Mouse (Mus musculus) midbrain, postnatal 0 days (tissue): ENCODE results near the gene Olfr222. TPM values are rescaled to one million over a fixed set of nuclear protein-coding genes. Genes with fewer than 3 reads are reported as not detected.

Experiments used
- ATAC-seq: fragments of 200-750 bp; cut with Nextera tagmentation; 2 replicates; pipeline ENCODE4 v1.8.0; 2017; ENCODE audit warnings: moderate number of reproducible peaks, mild to moderate bottlenecking, moderate TSS enrichment, moderate library complexity; ENCODE audit not compliant: low FRiP score
- DNase-seq: peaks from one replicate; pipeline ENCODE4 v3.0.0-alpha.2; 2015; ENCODE audit warnings: low spot score
- H3K27ac ChIP-seq: fragments of 300-500 bp; sonication (generic); 2 replicates; pipeline ENCODE4 v1.5.1; 2014; ENCODE audit warnings: low read depth, mild to moderate bottlenecking, low read length, mixed read lengths
- H3K27me3 ChIP-seq: fragments of 300-500 bp; sonication (generic); 2 replicates; pipeline ENCODE4 v1.6.1; 2014; ENCODE audit warnings: low read length, control low read depth, mixed read lengths; ENCODE audit not compliant: insufficient read depth
- H3K36me3 ChIP-seq: fragments of 300-500 bp; sonication (generic); 2 replicates; pipeline ENCODE4 v1.6.1; 2014; ENCODE audit warnings: low read length, control low read depth, mixed read lengths; ENCODE audit not compliant: insufficient read depth
- H3K4me1 ChIP-seq: fragments of 300-500 bp; sonication (generic); 2 replicates; pipeline ENCODE4 v1.6.1; 2014; ENCODE audit warnings: mild to moderate bottlenecking, control low read depth, antibody characterized with exemption, low read length, mixed read lengths; ENCODE audit not compliant: insufficient read depth
- H3K4me2 ChIP-seq: fragments of 300-500 bp; sonication (generic); 2 replicates; pipeline ENCODE4 v1.6.1; 2014; ENCODE audit warnings: low read depth, mild to moderate bottlenecking, low read length, mixed read lengths; ENCODE audit not compliant: poor library complexity, severe bottlenecking
- H3K4me3 ChIP-seq: fragments of 300-500 bp; sonication (generic); 2 replicates; pipeline ENCODE4 v1.5.1; 2014; ENCODE audit warnings: low read depth, mild to moderate bottlenecking, low read length, moderate library complexity
- H3K9ac ChIP-seq: fragments of 300-500 bp; sonication (generic); replicated peaks from 2 replicates; pipeline ENCODE4 v1.6.1; 2014; ENCODE audit warnings: mild to moderate bottlenecking, low read length, moderate library complexity, mixed read lengths; ENCODE audit not compliant: poor library complexity, severe bottlenecking
- H3K9me3 ChIP-seq: fragments of 300-500 bp; sonication (generic); 2 replicates; pipeline ENCODE4 v1.6.1; 2016; ENCODE audit warnings: low read length, control low read depth
- CTCF ChIP-seq: IDR thresholded peaks from 2 replicates; pipeline ENCODE4 v1.5.1; 2016; ENCODE audit warnings: antibody characterized with exemption, mild to moderate bottlenecking
- WGBS: fragments of 180-500 bp; shearing (Covaris S2); extraction: QIAGEN DNeasy Blood & Tissue Kit; methylation state at CpG from one replicate; pipeline ENCODE4 v1.1.7; 2014; 5-methylcytosine and 5-hydroxymethylcytosine counted together
- polyA plus RNA-seq: library from polyadenylated mRNA; unstranded; fragments of >200 nt; fragmentation: Nextera tagmentation; extraction: Ambion mirVana; gene quantifications from 2 replicates; pipeline ENCODE4 v1.2.1, GENCODE M21; 2015
- total RNA-seq: library from RNA; depleted of rRNA; stranded (reverse); fragments of >200 nt; gene quantifications from 2 replicates; pipeline ENCODE4 v1.2.3, GENCODE M21; 2014

The Olfr222 gene
- total and polyA plus RNA-seq, 2 experiments from 2014 or later, result not detected

GRCm38 (mm10) chr11:59560906-59561305 lies 15.1 kb downstream of the Olfr222 start:
- DNase-seq (no peak), ATAC-seq (no peak)
- no peaks in the 10 kb centered on the region for H3K9me3 ChIP-seq
- H3K4me1 ChIP-seq, result no peaks in the 10 kb centered on the region
- no peak overlapping the region for H3K9ac ChIP-seq
- TF ChIP-seq CTCF, result no peak
- H3K27ac ChIP-seq, result no peak overlapping the region
- H3K27me3 ChIP-seq, result no peaks in the 10 kb centered on the region
- H3K4me3 ChIP-seq, result no peak overlapping the region
- WGBS, result 71% methylated on average over 3 of the region's 3 CpGs
- no peak overlapping the region for H3K4me2 ChIP-seq
- no peaks in the 10 kb centered on the region for H3K36me3 ChIP-seq

DNA sequence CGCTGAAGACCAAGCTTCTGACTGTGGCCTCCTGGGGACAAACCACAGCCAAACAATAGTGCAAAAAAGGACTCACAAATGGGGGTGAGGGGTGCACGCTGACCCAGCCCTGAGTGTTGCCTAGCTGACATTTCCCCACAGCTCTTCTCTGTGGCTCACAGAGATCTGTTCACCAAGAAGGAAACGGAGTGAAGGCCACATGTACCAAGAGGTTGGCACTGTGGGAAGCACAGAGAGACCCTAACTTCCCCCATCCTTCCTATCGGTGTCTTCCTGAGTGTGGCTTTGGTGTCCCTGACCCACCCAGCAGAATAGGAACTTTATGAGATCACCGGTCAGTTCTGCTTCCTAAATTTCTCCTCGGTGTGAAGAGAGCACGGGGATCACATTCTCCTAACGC lies 21.5 kb downstream of the Olfr222 start:
- H3K27me3 ChIP-seq, result no peaks in the 10 kb centered on the region
- no peak overlapping the region for H3K4me2 ChIP-seq
- ATAC-seq, result no peak
- 78% methylated on average over 8 of the region's 8 CpGs for WGBS
- H3K9ac ChIP-seq, result no peak overlapping the region
- TF ChIP-seq CTCF, result no peak
- no peak overlapping the region for H3K4me3 ChIP-seq
- no peaks in the 10 kb centered on the region for H3K4me1 ChIP-seq
- DNase-seq, result no peak
- no peaks in the 10 kb centered on the region for H3K9me3 ChIP-seq
- H3K27ac ChIP-seq, result no peak overlapping the region
- H3K36me3 ChIP-seq, result no peaks in the 10 kb centered on the region

DNA sequence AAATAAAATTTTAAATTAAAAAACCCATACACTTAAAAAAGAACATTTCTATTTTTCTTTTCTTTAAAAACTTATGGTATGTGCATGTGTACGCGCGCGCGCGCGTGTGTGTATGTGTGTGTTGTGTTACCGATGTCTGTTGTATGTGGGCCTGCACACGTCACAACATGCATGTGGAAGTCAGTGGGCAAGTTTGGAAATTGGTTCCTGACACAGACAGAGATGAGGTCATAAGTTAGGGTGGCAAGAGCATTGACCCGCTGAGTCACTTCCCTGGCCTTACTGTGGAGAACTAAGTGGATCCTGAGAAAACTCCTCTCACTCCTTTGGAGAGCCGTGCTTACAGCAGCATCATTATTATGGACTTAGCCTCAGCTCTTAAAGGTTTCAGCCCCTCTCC lies 21.9 kb downstream of the Olfr222 start:
- Histone ChIP-seq H3K4me1 (no peaks in the 10 kb centered on the region), H3K9me3 (no peaks in the 10 kb centered on the region), H3K27me3 (no peaks in the 10 kb centered on the region), H3K4me2 (no peak overlapping the region), H3K4me3 (no peak overlapping the region), H3K9ac (no peak overlapping the region), H3K27ac (no peak overlapping the region), H3K36me3 (no peaks in the 10 kb centered on the region)
- DNase-seq, result no peak
- ATAC-seq, result no peak
- no peak for TF ChIP-seq CTCF
- WGBS, result 93% methylated on average over 11 of the region's 11 CpGs

DNA sequence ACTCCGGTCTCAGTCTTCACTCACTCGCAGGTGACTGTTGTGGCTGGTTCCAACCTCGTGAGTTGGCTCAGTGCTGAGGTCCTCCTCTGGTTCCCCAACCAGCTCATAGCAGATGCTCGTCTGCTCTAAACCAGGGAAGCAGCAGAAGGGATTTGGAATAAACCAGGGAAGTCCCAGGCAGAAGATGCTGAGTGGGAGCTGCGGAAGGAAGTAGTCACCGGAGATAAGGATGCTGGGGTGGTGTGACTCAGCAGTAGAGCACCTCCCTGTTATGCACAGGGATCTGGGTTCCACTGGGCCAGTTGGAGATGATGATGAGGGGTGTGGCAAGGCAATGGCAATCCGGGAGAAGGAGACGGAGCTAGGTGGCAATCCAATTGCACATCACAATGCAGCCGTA lies 32.0 kb downstream of the Olfr222 start:
- H3K4me2 ChIP-seq, result no peak overlapping the region
- no peak for ATAC-seq
- no peak for TF ChIP-seq CTCF
- no peak for DNase-seq
- no peaks in the 10 kb centered on the region for H3K27me3 ChIP-seq
- no peak overlapping the region for H3K4me3 ChIP-seq
- no peak overlapping the region for H3K27ac ChIP-seq
- 87% methylated on average over 9 of the region's 9 CpGs for WGBS
- H3K4me1 ChIP-seq, result no peaks in the 10 kb centered on the region
- H3K9me3 ChIP-seq, result no peaks in the 10 kb centered on the region
- no peaks in the 10 kb centered on the region for H3K36me3 ChIP-seq
- H3K9ac ChIP-seq, result no peak overlapping the region

DNA sequence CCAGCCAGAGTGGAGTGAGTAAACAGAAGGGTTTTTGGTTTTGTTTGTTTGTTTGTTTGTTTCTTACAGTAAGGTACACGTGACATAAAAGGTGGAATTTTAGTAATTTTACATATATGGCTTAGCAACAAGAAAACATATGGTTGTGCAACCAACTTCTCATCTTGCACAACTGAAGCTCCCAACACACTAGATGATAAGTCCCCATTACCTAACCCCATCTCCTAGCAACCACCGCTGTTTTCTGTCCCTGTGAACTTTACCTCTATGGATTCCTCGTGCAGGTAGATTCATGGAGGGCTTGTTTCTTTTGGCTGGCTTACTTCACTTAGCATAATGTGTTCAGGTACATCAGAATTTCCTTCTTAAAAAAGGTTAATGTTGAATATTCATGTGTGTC lies 32.7 kb downstream of the Olfr222 start:
- no peaks in the 10 kb centered on the region for H3K4me1 ChIP-seq
- H3K4me3 ChIP-seq, result no peak overlapping the region
- no peaks in the 10 kb centered on the region for H3K9me3 ChIP-seq
- no peaks in the 10 kb centered on the region for H3K27me3 ChIP-seq
- DNase-seq (no peak), ATAC-seq (no peak)
- H3K9ac ChIP-seq, result no peak overlapping the region
- no peaks in the 10 kb centered on the region for H3K36me3 ChIP-seq
- H3K4me2 ChIP-seq, result no peak overlapping the region
- H3K27ac ChIP-seq, result no peak overlapping the region
- 80% methylated on average over 3 of the region's 3 CpGs for WGBS
- TF ChIP-seq CTCF, result no peak

GRCm38 (mm10) chr11:59542442-59542841 lies 33.6 kb downstream of the Olfr222 start:
- no peaks in the 10 kb centered on the region for H3K36me3 ChIP-seq
- no peak for DNase-seq
- TF ChIP-seq CTCF, result no peak
- no peak overlapping the region for H3K4me2 ChIP-seq
- 80% methylated on average over 6 of the region's 6 CpGs for WGBS
- H3K9ac ChIP-seq, result no peak overlapping the region
- no peak for ATAC-seq
- no peaks in the 10 kb centered on the region; the same call in 1 of the 2 replicates for H3K4me1 ChIP-seq
- no peak overlapping the region for H3K27ac ChIP-seq
- no peak overlapping the region for H3K4me3 ChIP-seq
- H3K9me3 ChIP-seq, result no peaks in the 10 kb centered on the region
- no peaks in the 10 kb centered on the region for H3K27me3 ChIP-seq
